Mouse (Mus musculus) liver, embryonic 11.5 days (tissue): ENCODE data around the gene Olfr788. TPM values are rescaled to one million over a fixed set of nuclear protein-coding genes. Genes with fewer than 3 reads are reported as not detected.

Experiments used
- ATAC-seq: fragments of 200-750 bp; cut with Nextera tagmentation; replicated peaks from 2 replicates; pipeline ENCODE4 v1.8.0; 2017; ENCODE audit warnings: moderate number of reproducible peaks, mild to moderate bottlenecking, moderate TSS enrichment, moderate library complexity; ENCODE audit not compliant: low FRiP score
- DNase-seq: peaks from one replicate; pipeline ENCODE4 v3.0.0-alpha.2; 2017; ENCODE audit warnings: low spot score
- H3K27ac ChIP-seq: fragments of 300-500 bp; sonication (generic); 2 replicates; pipeline ENCODE4 v1.5.1; 2014; ENCODE audit warnings: mild to moderate bottlenecking, low read depth, low read length, control low read depth
- H3K27me3 ChIP-seq: fragments of 300-500 bp; sonication (generic); replicated peaks from 2 replicates; pipeline ENCODE4 v1.6.1; 2014; ENCODE audit warnings: low read length, mixed read lengths; ENCODE audit not compliant: control insufficient read depth, insufficient read depth
- H3K36me3 ChIP-seq: fragments of 300-500 bp; sonication (generic); 2 replicates; pipeline ENCODE4 v1.6.1; 2014; ENCODE audit warnings: mild to moderate bottlenecking, low read length, moderate library complexity, mixed read lengths; ENCODE audit not compliant: control insufficient read depth, insufficient read depth
- H3K4me1 ChIP-seq: fragments of 300-500 bp; sonication (generic); replicated peaks from 2 replicates; pipeline ENCODE4 v1.6.1; 2014; ENCODE audit warnings: low read length, mixed read lengths; ENCODE audit not compliant: control insufficient read depth, insufficient read depth
- H3K4me2 ChIP-seq: fragments of 300-500 bp; sonication (generic); 2 replicates; pipeline ENCODE4 v1.6.1; 2014; ENCODE audit warnings: mild to moderate bottlenecking, control low read depth, moderate library complexity
- H3K4me3 ChIP-seq: fragments of 300-500 bp; sonication (generic); 2 replicates; pipeline ENCODE4 v1.5.1; 2014; ENCODE audit warnings: low read depth, low read length, control low read depth
- H3K9ac ChIP-seq: fragments of 300-500 bp; sonication (generic); 2 replicates; pipeline ENCODE4 v1.6.1; 2014; ENCODE audit warnings: low read depth, low read length, control low read depth
- H3K9me3 ChIP-seq: fragments of 300-500 bp; sonication (generic); 2 replicates; pipeline ENCODE4 v1.6.1; 2016; ENCODE audit warnings: low read length, inconsistent platforms, mixed read lengths; ENCODE audit not compliant: control insufficient read depth
- WGBS: fragments of 180-500 bp; shearing (Covaris S2); extraction: QIAGEN DNeasy Blood & Tissue Kit; methylation state at CpG from one replicate; pipeline ENCODE4 v1.1.7; 2014; 5-methylcytosine and 5-hydroxymethylcytosine counted together
- polyA plus RNA-seq: library from polyadenylated mRNA; unstranded; fragments of >200 nt; fragmentation: Nextera tagmentation; extraction: Ambion mirVana; gene quantifications from 2 replicates; pipeline ENCODE4 v1.2.1, GENCODE M21; 2014

Olfr788 gene
- not detected in 2 replicates for polyA plus RNA-seq

- Histone ChIP-seq H3K4me2 (no peak within 1 kb of the TSS), H3K27me3 (no peaks in the 10 kb centered on the region), H3K36me3 (no peaks in the 10 kb centered on the region), H3K27ac (no peak within 1 kb of the TSS), H3K4me3 (no peak within 1 kb of the TSS), H3K9ac (no peak within 1 kb of the TSS), H3K4me1 (no peaks in the 10 kb centered on the region), H3K9me3 (no peaks in the 10 kb centered on the region)
- ATAC-seq (no peak), DNase-seq (no peak)
These were observed at the start of gene Olfr788 for GRCm38 (mm10) chr10:129470698-129471097. Olfr788 (plus strand) TSS chr10:129470998.

DNA sequence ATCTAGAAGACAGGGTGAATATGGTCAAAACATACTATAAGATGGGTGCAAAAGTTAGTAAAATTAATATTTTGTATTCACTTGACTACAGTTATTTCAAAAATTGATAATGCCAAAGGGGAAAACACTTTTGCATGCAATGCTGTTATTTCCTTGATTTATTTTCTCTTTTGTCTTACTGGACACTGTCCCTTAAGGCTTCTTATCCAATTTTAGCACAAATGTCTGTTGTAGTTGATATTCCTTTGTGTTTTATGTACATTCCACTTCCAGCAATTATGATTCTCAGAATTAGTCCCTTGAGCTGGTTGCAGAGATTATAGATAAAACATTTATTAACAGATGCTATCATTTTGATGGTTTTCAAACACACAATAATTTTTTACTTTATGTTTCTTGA is 43.8 kb upstream of the Olfr788 start, which contains the start of gene Olfr786:
Olfr786 (plus strand) TSS at position 301 of the 400 bp plus-strand sequence.
- Histone ChIP-seq H3K36me3 (no peaks in the 10 kb centered on the region), H3K4me1 (no peaks in the 10 kb centered on the region), H3K9me3 (0 out of 2 replicates have a peak, but pooled peaks cover 3% of the 10 kb centered on the region), H3K4me2 (no peak within 1 kb of the TSS), H3K9ac (no peak within 1 kb of the TSS), H3K4me3 (no peak within 1 kb of the TSS), H3K27ac (no peak within 1 kb of the TSS), H3K27me3 (no peaks in the 10 kb centered on the region)
- ATAC-seq: no peak
- no peak for DNase-seq

GRCm38 (mm10) chr10:129461562-129461961 is 9.2 kb upstream of the Olfr788 start, which contains the start of gene Olfr787:
Olfr787 (plus strand) TSS chr10:129461862.
- Histone ChIP-seq H3K9me3 (no peaks in the 10 kb centered on the region), H3K4me2 (no peak within 1 kb of the TSS), H3K27ac (no peak within 1 kb of the TSS), H3K27me3 (no peaks in the 10 kb centered on the region), H3K9ac (no peak within 1 kb of the TSS), H3K4me1 (no peaks in the 10 kb centered on the region), H3K36me3 (no peaks in the 10 kb centered on the region), H3K4me3 (no peak within 1 kb of the TSS)
- WGBS: 67% methylated on average over 3 of the region's 3 CpGs
- DNase-seq (no peak), ATAC-seq (no peak)

DNA sequence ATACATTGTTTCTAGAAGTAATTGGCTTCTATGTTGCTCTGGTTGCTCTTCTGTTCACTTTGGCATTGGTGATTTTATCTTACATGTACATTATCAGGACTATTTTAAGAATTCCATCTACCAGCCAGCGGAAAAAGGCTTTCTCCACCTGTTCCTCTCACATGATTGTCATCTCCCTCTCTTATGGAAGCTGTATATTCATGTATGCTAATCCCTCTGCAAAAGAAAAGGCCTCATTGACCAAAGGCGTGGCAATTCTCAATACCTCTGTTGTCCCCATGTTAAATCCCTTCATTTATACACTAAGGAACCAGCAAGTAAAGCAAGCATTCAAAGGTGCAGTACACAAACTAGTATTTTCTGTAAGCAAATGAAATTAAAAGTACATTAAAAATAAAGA is 2.5 kb downstream of the Olfr788 start:
- DNase-seq (no peak), ATAC-seq (no peak)
- Histone ChIP-seq H3K4me3 (no peak overlapping the region), H3K9ac (no peak overlapping the region), H3K4me1 (no peaks in the 10 kb centered on the region), H3K4me2 (no peak overlapping the region), H3K36me3 (no peaks in the 10 kb centered on the region), H3K27me3 (no peaks in the 10 kb centered on the region), H3K27ac (no peak overlapping the region), H3K9me3 (no peaks in the 10 kb centered on the region)
- 43% methylated on average over 2 of the region's 2 CpGs for WGBS

GRCm38 (mm10) chr10:129473723-129474122 is 2.9 kb downstream of the Olfr788 start:
- Histone ChIP-seq H3K27me3 (no peaks in the 10 kb centered on the region), H3K27ac (no peak overlapping the region), H3K4me3 (no peak overlapping the region), H3K4me1 (no peaks in the 10 kb centered on the region), H3K9ac (no peak overlapping the region), H3K9me3 (no peaks in the 10 kb centered on the region), H3K4me2 (no peak overlapping the region), H3K36me3 (no peaks in the 10 kb centered on the region)
- ATAC-seq (no peak), DNase-seq (no peak)

DNA sequence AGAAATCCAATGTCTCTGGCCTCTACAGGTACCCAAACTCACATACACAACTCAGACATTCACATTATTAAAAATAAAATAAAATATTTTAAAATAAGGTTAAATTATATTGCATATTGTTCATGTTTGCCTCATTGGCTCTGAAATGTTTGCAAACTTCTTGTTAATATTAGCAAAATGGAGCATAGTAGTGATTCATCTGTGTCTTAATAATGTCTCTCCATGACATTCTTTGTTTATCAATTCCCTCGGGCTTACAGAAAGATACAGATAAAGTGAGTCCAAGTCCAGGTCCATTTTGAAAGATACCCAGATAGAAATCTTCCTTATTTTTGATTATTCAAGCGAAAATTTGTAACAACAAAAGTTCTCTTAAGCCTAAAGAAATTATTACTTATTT is 13.7 kb downstream of the Olfr788 start, which contains the start of gene Olfr789:
Olfr789 (plus strand) TSS at position 301 of the 400 bp plus-strand sequence.
- 42% methylated on average over 2 of the region's 2 CpGs for WGBS
- H3K4me2 ChIP-seq: no peak within 1 kb of the TSS
- H3K9me3 ChIP-seq: no peaks in the 10 kb centered on the region
- no peaks in the 10 kb centered on the region for H3K36me3 ChIP-seq
- H3K4me3 ChIP-seq: no peak within 1 kb of the TSS
- no peaks in the 10 kb centered on the region for H3K27me3 ChIP-seq
- H3K4me1 ChIP-seq: no peaks in the 10 kb centered on the region
- no peak within 1 kb of the TSS for H3K9ac ChIP-seq
- no peak within 1 kb of the TSS for H3K27ac ChIP-seq
- DNase-seq: no peak
- no peak for ATAC-seq

- no peaks in the 10 kb centered on the region for H3K36me3 ChIP-seq
- 78% methylated on average over 2 of the region's 2 CpGs for WGBS
- no peaks in the 10 kb centered on the region for H3K9me3 ChIP-seq
- no peak overlapping the region for H3K27ac ChIP-seq
- no peaks in the 10 kb centered on the region for H3K27me3 ChIP-seq
- no peak for ATAC-seq
- H3K4me1 ChIP-seq: no peaks in the 10 kb centered on the region
- DNase-seq: no peak
- no peak overlapping the region for H3K4me3 ChIP-seq
- H3K9ac ChIP-seq: no peak overlapping the region
- H3K4me2 ChIP-seq: no peak overlapping the region
These were observed 19.3 kb downstream of the Olfr788 start for GRCm38 (mm10) chr10:129490101-129490500.

DNA sequence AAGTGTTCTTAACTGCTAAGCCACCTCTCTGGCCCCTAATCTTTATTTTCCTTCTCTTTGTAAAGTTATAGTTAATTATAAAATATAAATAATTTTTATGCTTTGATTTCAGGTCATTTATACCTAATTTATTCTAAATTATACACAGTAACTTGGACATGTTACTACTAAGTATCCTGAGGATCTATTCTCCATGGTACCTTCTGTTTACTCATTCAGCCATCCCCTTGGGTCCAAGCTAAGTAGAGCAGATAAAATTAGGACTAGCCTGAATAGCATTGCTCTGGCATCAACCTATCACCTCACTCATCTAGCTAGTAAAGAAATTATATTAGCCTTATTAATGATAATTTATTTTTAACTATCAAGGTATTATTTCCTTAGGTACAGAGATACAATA is 27.4 kb downstream of the Olfr788 start, which contains the start of gene Olfr790:
Olfr790 (plus strand) TSS at position 301 of the 400 bp plus-strand sequence.
- no peaks in the 10 kb centered on the region for H3K36me3 ChIP-seq
- no peak within 1 kb of the TSS for H3K27ac ChIP-seq
- no peaks in the 10 kb centered on the region for H3K9me3 ChIP-seq
- no peaks in the 10 kb centered on the region for H3K4me1 ChIP-seq
- DNase-seq: no peak
- no peaks in the 10 kb centered on the region for H3K27me3 ChIP-seq
- ATAC-seq: no peak
- no peak within 1 kb of the TSS for H3K9ac ChIP-seq
- H3K4me3 ChIP-seq: no peak within 1 kb of the TSS
- no peak within 1 kb of the TSS for H3K4me2 ChIP-seq

DNA sequence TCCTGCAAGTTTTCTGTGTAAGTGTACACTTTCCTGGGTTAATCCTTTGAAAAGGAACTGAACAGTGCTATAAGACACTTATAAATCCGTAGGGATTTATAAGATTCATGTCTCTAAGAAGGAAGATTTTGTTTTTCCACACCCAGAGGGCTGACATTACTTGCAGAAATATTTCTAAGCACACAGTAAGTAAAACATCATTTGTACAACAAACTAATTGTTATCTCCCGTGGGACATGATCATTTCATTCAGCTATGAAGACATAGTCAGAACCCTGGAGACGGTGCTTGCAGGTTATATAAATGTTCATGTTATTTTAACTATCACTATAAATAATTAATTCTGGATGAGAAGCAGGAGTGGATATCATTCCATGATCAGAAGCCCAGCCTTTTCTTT is 50.7 kb downstream of the Olfr788 start, which contains the start of gene Olfr791:
Olfr791 (plus strand) TSS at position 301 of the 400 bp plus-strand sequence.
- Histone ChIP-seq H3K27me3 (no peaks in the 10 kb centered on the region), H3K27ac (no peak within 1 kb of the TSS), H3K36me3 (no peaks in the 10 kb centered on the region), H3K9ac (no peak within 1 kb of the TSS), H3K9me3 (no peaks in the 10 kb centered on the region), H3K4me3 (no peak within 1 kb of the TSS), H3K4me2 (no peak within 1 kb of the TSS), H3K4me1 (no peaks in the 10 kb centered on the region)
- no peak for DNase-seq
- 65% methylated on average over 3 of the region's 3 CpGs for WGBS
- no peak for ATAC-seq
